Mouse (Mus musculus) heart, embryonic 16.5 days (tissue): ENCODE measurements around the gene Ubr4. TPM values are rescaled to one million over a fixed set of nuclear protein-coding genes. Genes with fewer than 3 reads are reported as not detected.
A peak's percentile ranks its signal among the peaks of the same experiment; 100 is the strongest.
"Not testable (repeated sequence)": the region's sequence is repeated elsewhere in the genome, so short reads cannot be mapped to it uniquely, and the experiment has no call there.

Experiments
- ATAC-seq: fragments of 200-750 bp; cut with Nextera tagmentation; replicated peaks from 2 replicates; pipeline ENCODE4 v1.8.0; 2017; ENCODE audit warnings: moderate number of reproducible peaks; ENCODE audit not compliant: insufficient read depth, low FRiP score; ENCODE audit errors: extremely low read depth
- H3K27ac ChIP-seq: fragments of 300-500 bp; sonication (generic); 2 replicates; pipeline ENCODE4 v1.5.1; 2014; ENCODE audit warnings: mild to moderate bottlenecking, low read length, control low read depth, moderate library complexity
- H3K27me3 ChIP-seq: fragments of 300-500 bp; sonication (generic); 2 replicates; pipeline ENCODE4 v1.6.1; 2014; ENCODE audit warnings: low read length, mixed read lengths; ENCODE audit not compliant: control insufficient read depth, insufficient read depth
- H3K36me3 ChIP-seq: fragments of 300-500 bp; sonication (generic); 2 replicates; pipeline ENCODE4 v1.6.1; 2014; ENCODE audit not compliant: control insufficient read depth, insufficient read depth
- H3K4me1 ChIP-seq: fragments of 300-500 bp; sonication (generic); 2 replicates; pipeline ENCODE4 v1.6.1; 2014; ENCODE audit warnings: low read length, mixed read lengths; ENCODE audit not compliant: control insufficient read depth, insufficient read depth
- H3K4me2 ChIP-seq: fragments of 300-500 bp; sonication (generic); 2 replicates; pipeline ENCODE4 v1.6.1; 2014; ENCODE audit warnings: low read depth, mild to moderate bottlenecking, control low read depth, low read length
- H3K4me3 ChIP-seq: fragments of 300-500 bp; sonication (generic); 2 replicates; pipeline ENCODE4 v1.5.1; 2014; ENCODE audit warnings: mild to moderate bottlenecking, control low read depth, low read length
- H3K9ac ChIP-seq: fragments of 300-500 bp; sonication (generic); 2 replicates; pipeline ENCODE4 v1.6.1; 2014; ENCODE audit warnings: low read length, control low read depth
- H3K9me3 ChIP-seq: fragments of 300-500 bp; sonication (generic); replicated peaks from 2 replicates; pipeline ENCODE4 v1.6.1; 2016; ENCODE audit warnings: low read length; ENCODE audit not compliant: control insufficient read depth
- WGBS: fragments of 180-500 bp; shearing (Covaris S2); extraction: QIAGEN DNeasy Blood & Tissue Kit; methylation state at CpG from one replicate; pipeline ENCODE4 v1.1.7; 2014; 5-methylcytosine and 5-hydroxymethylcytosine counted together
- polyA plus RNA-seq: library from polyadenylated mRNA; unstranded; fragments of >200 nt; fragmentation: Nextera tagmentation; extraction: Ambion mirVana; gene quantifications from 2 replicates; pipeline ENCODE4 v1.2.1, GENCODE M21; 2015

Gene Ubr4
- polyA plus RNA-seq, 1 experiment from 2014 or later, result 58.0 TPM

DNA sequence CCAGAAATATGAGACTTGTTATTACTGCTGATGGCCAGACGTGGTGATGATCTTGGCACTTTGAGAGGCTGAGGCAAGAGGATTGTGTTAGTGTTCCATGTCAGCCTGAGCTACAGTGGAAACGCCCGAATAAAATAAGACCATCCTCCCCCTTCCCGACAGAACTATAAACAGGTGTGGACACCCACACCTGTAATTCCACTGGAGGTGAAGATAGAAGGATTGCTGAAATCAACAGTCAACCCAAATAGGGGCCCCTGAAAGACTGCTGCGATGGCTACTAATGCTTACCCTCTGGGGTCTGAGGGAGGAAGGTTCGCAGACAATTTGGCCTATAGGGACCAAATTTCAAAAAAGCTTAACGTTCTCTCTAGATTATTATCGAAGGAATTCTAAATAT, 27.3 kb downstream of the Ubr4 start:
- no peak for ATAC-seq
- WGBS, result 10% methylated on average over 8 of the region's 8 CpGs
- peaks cover 16% of the 10 kb centered on the region for H3K36me3 ChIP-seq
- H3K9me3 ChIP-seq, result no peaks in the 10 kb centered on the region
- peak overlapping the region; percentile 92 for H3K9ac ChIP-seq
- H3K27me3 ChIP-seq, result no peaks in the 10 kb centered on the region
- H3K4me3 ChIP-seq, result peak overlapping the region; percentile 96
- H3K27ac ChIP-seq, result peak overlapping the region; percentile 88
- H3K4me1 ChIP-seq, result peaks cover 18% of the 10 kb centered on the region
- peak overlapping the region; percentile 87 for H3K4me2 ChIP-seq

GRCm38 (mm10) chr4:139380207-139380748, 27.9 kb downstream of the Ubr4 start:
- under 1% methylated on average over 54 of the region's 54 CpGs for WGBS
- Histone ChIP-seq H3K9ac (peak overlapping the region; percentile 93), H3K4me1 (peaks cover 18% of the 10 kb centered on the region), H3K27ac (peak overlapping the region; percentile 88), H3K4me2 (peak overlapping the region; percentile 97), H3K27me3 (no peaks in the 10 kb centered on the region), H3K36me3 (peaks cover 12% of the 10 kb centered on the region), H3K4me3 (peak overlapping the region; percentile 96), H3K9me3 (no peaks in the 10 kb centered on the region)
- ATAC-seq, result peak; percentile 98

DNA sequence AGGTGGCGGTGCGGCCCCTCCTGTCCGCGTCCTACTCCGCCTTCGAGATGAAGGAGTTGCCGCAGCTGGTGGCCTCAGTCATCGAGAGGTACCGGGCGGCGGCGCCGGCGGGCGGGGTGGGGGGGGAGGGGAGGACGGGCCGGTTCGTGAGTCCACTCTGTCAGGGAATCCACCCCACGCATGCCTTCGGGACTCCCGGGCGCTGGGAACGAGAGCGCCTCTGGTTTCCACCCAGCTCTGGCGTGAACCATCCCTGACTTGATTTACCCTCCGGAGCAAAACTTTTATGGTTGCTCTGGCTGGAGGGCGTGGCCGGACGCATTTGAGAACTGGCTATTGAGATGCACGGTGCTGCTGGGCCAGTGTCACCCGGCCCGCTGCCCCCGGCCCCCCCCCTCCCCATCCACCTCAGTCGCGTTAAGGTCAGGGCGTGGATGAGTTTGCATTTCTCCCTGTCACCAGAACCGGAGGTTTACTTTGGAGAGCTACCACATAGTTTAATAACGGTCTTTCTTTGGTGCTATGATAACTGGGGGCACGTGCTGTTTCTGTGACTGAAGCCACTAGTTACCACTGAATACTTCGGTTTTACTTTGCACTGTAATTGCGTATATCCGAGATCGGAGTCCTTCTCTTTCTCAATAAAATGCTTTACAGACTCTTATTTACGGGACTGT, 28.5 kb downstream of the Ubr4 start:
- Histone ChIP-seq H3K4me1 (peaks cover 18% of the 10 kb centered on the region), H3K4me2 (peak overlapping the region; percentile 97), H3K27ac (peak overlapping the region; percentile 79), H3K9ac (peak overlapping the region; percentile 93), H3K27me3 (no peaks in the 10 kb centered on the region), H3K4me3 (peak overlapping the region; percentile 96), H3K9me3 (no peaks in the 10 kb centered on the region), H3K36me3 (peaks cover 5% of the 10 kb centered on the region; the same call in 1 of the 2 replicates)
- 2% methylated on average over 43 of the region's 44 CpGs for WGBS
- ATAC-seq, result no peak; the same call in 1 of the 2 replicates

- whole genome bisulfite sequencing, result 39% methylated on average over 4 of the region's 4 CpGs
- H3K27ac ChIP-seq, result no peak overlapping the region
These were observed 29.0 kb downstream of the Ubr4 start for GRCm38 (mm10) chr4:139381452-139381845.

DNA sequence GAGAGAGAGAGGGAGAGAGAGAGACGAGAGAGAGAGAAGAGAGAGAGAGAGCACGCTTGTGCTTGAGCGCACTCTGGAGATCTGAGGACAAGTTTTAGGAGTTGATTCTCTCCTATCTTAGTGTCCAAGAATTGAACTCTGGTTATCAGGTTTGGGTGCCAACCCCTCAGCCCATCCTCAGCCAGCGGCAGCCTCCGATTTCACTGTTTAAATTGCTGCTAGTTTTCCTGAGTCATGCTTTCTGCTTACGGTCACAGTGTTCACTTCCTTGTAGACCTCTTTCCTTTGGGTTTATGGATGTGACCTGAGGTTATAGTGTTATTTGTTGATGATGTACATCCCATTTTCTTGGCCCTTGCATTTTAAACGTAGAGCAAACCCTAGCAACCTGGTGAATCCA, 29.8 kb downstream of the Ubr4 start:
- ATAC-seq, result no peak
- Histone ChIP-seq H3K9me3 (no peaks in the 10 kb centered on the region), H3K36me3 (no peaks in the 10 kb centered on the region), H3K4me3 (no peak overlapping the region), H3K9ac (0 out of 2 replicates have a peak overlapping the region, but pooled peaks have one; percentile 5), H3K27ac (no peak overlapping the region), H3K4me2 (peak overlapping the region; percentile 51), H3K27me3 (no peaks in the 10 kb centered on the region), H3K4me1 (peaks cover 27% of the 10 kb centered on the region)
- 58% methylated on average over 7 of the region's 7 CpGs for WGBS

More at GRCm38 (mm10) chr4:139381452-139381845, 29.0 kb downstream of the Ubr4 start:
- Histone ChIP-seq H3K36me3 (peaks cover 5% of the 10 kb centered on the region; the same call in 1 of the 2 replicates), H3K9ac (peak overlapping the region; percentile 93), H3K9me3 (no peaks in the 10 kb centered on the region), H3K4me2 (peak overlapping the region; percentile 97), H3K27me3 (no peaks in the 10 kb centered on the region), H3K4me1 (peaks cover 19% of the 10 kb centered on the region), H3K4me3 (peak overlapping the region; percentile 96)
- ATAC-seq, result no peak

- H3K4me3 ChIP-seq, H3K4me2 ChIP-seq, H3K9ac ChIP-seq, H3K27ac ChIP-seq, ATAC-seq, H3K27me3 ChIP-seq, H3K36me3 ChIP-seq, H3K9me3 ChIP-seq: not testable (repeated sequence)
- H3K4me1 ChIP-seq, result peaks cover 25% of the 10 kb centered on the region
- WGBS, result 84% methylated on average over 5 of the region's 5 CpGs
These were observed 33.4 kb downstream of the Ubr4 start for GRCm38 (mm10) chr4:139385841-139386240.

DNA sequence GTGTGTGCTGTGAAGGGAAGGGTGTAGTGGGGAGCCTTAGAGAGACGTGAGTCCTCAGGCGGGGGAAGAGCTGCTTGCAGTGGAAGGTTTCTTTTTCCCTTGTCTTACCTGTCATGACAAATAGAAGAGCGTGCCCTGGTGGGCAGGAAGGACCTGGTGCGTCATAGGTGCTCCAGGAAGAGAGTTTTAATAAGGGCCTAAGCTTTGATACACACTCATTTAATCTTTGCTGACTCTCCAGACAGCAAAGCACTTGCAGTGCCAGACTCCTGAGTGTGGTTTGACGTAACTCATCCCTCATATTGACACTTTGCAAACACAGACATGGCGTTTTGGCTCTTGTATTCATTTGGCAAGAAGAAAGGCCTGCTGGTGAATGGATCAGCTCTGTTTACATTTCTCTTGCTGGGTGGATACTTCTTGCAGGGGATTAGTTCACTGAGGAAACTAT, 34.5 kb downstream of the Ubr4 start:
- peaks cover 19% of the 10 kb centered on the region for H3K4me1 ChIP-seq
- 37% methylated on average over 6 of the region's 6 CpGs for WGBS
- no peak overlapping the region for H3K4me3 ChIP-seq
- H3K27me3 ChIP-seq, result no peaks in the 10 kb centered on the region
- H3K4me2 ChIP-seq, result no peak overlapping the region
- H3K27ac ChIP-seq, result 0 out of 2 replicates have a peak overlapping the region, but pooled peaks have one; percentile 54
- no peak overlapping the region for H3K9ac ChIP-seq
- ATAC-seq, result peak; percentile 68
- no peaks in the 10 kb centered on the region for H3K9me3 ChIP-seq
- peaks cover 10% of the 10 kb centered on the region for H3K36me3 ChIP-seq

DNA sequence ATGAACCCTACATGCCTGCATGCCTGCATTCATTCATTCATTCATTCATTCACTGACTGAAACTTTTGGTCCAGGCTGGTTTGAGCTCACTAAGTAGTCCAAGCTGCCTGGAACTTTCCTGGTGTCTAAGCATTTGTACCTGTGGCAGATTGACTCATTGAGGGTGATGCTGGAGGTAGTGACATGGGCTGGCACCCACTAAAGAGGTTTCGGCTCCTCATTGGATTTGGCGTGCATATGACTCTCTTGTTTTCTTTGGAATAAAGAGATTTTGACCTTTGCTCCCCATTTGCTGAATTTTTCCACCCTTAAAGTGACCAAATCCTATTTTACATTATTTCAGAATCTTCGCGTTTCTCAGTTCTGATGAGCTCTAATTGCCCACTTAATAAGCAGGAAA, 37.1 kb downstream of the Ubr4 start:
- H3K4me1 ChIP-seq, result peaks cover 13% of the 10 kb centered on the region
- no peak overlapping the region for H3K4me2 ChIP-seq
- H3K9ac ChIP-seq, result no peak overlapping the region
- no peak overlapping the region for H3K4me3 ChIP-seq
- H3K27me3 ChIP-seq, result no peaks in the 10 kb centered on the region
- peaks cover 30% of the 10 kb centered on the region for H3K36me3 ChIP-seq
- no peak for ATAC-seq
- WGBS, result 83% methylated on average over 4 of the region's 4 CpGs
- no peaks in the 10 kb centered on the region for H3K9me3 ChIP-seq
- no peak overlapping the region for H3K27ac ChIP-seq

- peak; percentile 80 for ATAC-seq
These were observed 43.0 kb downstream of the Ubr4 start for GRCm38 (mm10) chr4:139395431-139395830.

More at GRCm38 (mm10) chr4:139395431-139395830, 43.0 kb downstream of the Ubr4 start:
- Histone ChIP-seq H3K27ac (no peak overlapping the region), H3K4me2 (no peak overlapping the region), H3K27me3 (no peaks in the 10 kb centered on the region), H3K9me3 (no peaks in the 10 kb centered on the region), H3K36me3 (peaks cover 64% of the 10 kb centered on the region), H3K4me1 (peaks cover 4% of the 10 kb centered on the region; the same call in 1 of the 2 replicates), H3K9ac (no peak overlapping the region), H3K4me3 (no peak overlapping the region)
- 30% methylated on average over 2 of the region's 2 CpGs for WGBS
